Mouse (Mus musculus) lung, postnatal 25 days (tissue): ENCODE measurements around the gene Braf.

Source experiments
- DNase-seq: peaks from one replicate; pipeline ENCODE4 v3.0.0; 2022; ENCODE audit warnings: low spot score

The Braf gene

DNA sequence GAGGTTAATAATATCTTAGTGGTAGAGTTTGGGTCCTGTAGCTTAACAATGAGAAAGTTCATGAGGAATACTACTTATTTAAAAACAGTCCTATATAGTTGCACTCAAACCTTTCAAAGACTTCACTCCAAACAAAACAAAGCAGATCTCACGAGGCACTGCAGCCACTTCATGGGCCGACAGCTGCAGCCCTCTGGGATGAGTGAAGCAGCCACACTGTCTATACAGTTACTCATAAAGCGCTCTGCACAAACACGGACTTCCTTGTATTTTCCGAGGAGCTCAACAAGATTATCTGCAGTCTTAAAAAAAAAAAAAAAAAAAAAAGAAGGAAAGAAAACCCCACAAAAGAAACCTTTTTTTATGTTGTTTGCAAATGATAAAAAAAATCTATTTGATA lies 117.9 kb downstream of the Braf start:
- DNase-seq, result no peak

- peak; percentile 7 for DNase-seq
These were observed 118.4 kb downstream of the Braf start for GRCm38 (mm10) chr6:39606862-39607261.

DNA sequence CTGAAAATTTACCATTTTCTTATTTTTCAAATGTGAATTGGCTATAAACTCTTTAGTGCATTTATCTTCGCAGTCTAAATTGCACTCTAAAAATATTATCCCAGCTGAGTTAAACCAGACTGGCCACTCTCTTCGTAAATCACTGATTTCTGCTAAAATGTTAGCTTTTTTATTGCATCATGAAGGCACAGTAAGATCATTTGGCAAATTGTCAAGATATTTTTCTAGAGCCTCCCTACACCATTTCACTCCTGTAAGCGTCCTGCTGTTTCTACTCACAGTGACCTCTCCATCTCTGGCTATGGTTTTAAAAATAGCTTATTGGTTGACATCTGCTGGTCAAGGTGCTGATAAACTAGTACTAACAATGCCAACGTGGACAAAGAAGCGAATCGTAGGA lies 119.2 kb downstream of the Braf start:
- DNase-seq, result no peak

- DNase-seq, result no peak
These were observed 120.7 kb downstream of the Braf start for GRCm38 (mm10) chr6:39604565-39604964.

DNA sequence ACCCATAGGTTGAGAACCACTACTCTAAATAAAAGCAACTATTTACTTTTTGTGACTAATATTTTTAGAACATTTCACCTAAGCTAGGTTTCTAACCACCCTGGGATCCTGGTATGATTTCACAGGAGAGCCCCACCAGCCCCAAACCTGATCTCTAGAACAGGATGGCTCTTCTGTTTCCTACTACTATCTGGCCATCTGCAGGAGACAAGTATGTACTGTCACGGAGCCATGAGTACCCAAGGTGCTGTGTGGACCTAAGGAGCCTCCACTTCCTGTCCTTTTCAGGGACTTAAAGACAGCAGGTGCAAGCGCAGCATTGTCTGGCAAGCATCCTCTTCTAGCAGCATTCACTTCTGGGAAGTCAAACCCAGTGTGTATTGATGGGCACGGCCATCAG lies 123.4 kb downstream of the Braf start:
- no peak for DNase-seq

GRCm38 (mm10) chr6:39600851-39601250 lies 124.4 kb downstream of the Braf start:
- DNase-seq, result peak; percentile 3

GRCm38 (mm10) chr6:39592401-39593214 lies 132.7 kb downstream of the Braf start, which contains the start of gene Ndufb2:
Ndufb2 (plus strand) TSS chr6:39592574.
- DNase-seq, result peak; percentile 95

GRCm38 (mm10) chr6:39591481-39591880 lies 133.8 kb downstream of the Braf start:
- DNase-seq, result no peak

GRCm38 (mm10) chr6:39585517-39585916 lies 139.7 kb downstream of the Braf start, which contains the start of gene Gm42420:
Gm42420 (plus strand) TSS chr6:39585753.
- no peak for DNase-seq

DNA sequence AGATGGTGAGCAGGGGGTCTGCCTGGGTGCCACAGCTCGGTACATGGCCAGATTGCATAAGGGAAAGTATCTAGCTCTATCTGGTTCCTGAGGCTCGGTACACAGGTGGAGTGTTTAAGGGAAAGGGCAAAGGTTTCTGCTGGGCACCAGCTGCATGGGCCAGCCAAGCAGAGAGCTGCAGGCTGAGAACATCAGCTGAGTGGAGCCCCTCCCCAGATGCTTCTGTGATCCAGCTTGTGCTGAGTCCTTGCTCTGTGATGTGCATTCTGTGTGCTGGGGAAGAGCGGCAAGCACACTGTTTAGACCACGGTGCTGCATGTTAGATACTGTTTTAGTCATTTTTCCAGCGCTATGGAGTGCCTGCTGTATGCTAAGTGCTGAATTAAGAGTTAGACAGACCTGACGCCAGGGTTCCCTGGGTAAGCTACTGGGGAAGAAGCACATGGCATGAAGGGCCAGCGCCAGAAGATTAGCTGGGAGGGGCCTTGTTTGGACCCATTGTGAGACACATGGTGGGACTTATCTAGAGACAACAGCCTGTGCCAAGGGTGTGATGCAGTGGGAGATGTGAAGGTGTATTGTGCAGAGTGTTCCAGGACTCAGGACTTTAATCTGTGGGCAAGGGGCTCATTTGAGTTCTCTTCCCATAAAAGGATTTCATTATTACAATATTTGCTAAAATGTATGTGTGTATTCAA lies 144.0 kb downstream of the Braf start:
- DNase-seq, result no peak

- no peak for DNase-seq
These were observed 144.7 kb downstream of the Braf start for GRCm38 (mm10) chr6:39580558-39580957.

DNA sequence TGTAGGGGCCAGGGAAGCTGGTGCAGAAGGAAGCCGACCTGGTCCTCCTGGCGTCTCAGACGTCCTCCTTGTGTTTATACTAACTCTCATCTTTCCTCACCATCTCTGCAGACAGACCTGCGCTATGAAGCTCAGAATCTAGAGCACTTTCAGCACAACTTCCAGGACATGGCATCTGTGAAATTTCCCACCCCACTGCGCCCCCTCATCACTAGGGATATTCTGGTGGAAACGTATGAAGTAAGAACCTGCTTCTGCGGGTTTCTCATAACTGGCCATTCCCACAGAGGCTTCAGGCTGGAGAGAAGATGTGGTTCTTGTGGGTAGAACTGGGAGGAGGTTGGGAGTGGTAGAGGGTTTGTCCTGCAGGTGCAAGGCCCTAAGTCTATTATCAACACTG lies 145.7 kb downstream of the Braf start:
- DNase-seq, result no peak

- no peak for DNase-seq
These were observed 150.3 kb downstream of the Braf start for GRCm38 (mm10) chr6:39574951-39575350.

DNA sequence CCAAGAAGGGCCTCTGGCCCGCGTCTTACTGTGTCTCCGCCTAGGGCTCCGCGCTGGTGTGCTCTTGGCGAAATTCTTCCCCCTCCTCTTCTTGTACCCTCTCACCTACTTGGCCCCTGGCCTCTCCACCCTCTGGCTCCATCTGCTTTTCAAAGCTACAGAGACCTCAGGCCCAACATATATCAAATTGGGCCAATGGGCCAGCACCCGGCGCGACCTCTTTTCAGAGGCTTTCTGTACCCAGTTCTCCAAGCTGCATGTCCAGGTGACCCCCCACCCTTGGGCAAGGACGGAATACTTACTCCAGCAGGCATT lies 150.8 kb downstream of the Braf start:
- no peak for DNase-seq

GRCm38 (mm10) chr6:39573791-39574554 lies 151.3 kb downstream of the Braf start, which contains the start of gene Adck2:
Adck2 (plus strand) TSS chr6:39573873.
- peak; percentile 86 for DNase-seq

GRCm38 (mm10) chr6:39570426-39570825 lies 154.8 kb downstream of the Braf start:
- DNase-seq, result no peak

- peak; percentile 51 for DNase-seq
These were observed 157.7 kb downstream of the Braf start for GRCm38 (mm10) chr6:39567528-39567927.

- DNase-seq, result peak; percentile 87
These were observed 162.9 kb downstream of the Braf start for GRCm38 (mm10) chr6:39562166-39563015.

DNA sequence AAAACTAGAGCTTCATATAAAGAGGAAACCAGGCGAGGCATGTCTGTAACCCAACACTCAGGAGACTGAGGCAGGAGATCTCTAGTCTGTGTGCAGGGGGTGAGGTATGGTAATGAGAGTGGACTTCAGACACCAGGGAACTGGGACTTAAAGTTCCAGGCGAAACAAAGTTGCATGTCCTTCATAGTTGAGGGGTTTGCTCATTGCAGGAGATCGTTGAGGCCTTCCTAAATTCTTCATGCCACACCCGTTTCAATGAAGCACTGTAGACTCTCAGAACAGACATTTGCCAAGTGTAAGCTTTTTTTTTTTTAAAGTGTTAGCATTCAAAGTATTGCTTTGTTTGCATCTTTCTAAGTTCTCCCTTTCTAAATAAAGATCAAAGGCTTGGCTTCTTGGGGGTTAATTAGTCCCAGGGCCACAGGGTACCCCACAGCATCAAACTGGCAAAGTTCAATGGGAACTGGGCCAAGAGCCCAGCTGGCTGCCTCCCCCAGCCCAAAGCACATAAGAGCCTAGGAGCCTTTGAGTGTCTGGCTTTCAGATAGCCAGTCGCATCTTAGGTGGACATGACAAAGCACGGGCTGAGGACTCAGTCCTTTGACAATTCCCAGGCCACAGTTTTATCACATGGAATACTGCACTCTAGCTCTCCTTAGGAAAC lies 165.9 kb downstream of the Braf start:
- no peak for DNase-seq

- no peak for DNase-seq
These were observed 167.5 kb downstream of the Braf start, which contains the start of gene Dennd2a for GRCm38 (mm10) chr6:39557723-39558261. Dennd2a (minus strand) TSS chr6:39557867.
